Mouse (Mus musculus): ENCODE data around the gene Itgb6. TPM values are rescaled to one million over a fixed set of nuclear protein-coding genes. Genes with fewer than 3 reads are reported as not detected.

Itgb6 gene
- total RNA-seq, 2 experiments from 2014 or later: 16.8 to 21.5 TPM

- no peak for DNase-seq
- intact Hi-C loops (cut with DNase I): no loop called here
Measured at GRCm38 (mm10) chr2:60685973-60686372, 36.5 kb downstream of the Itgb6 start.

- no peak for DNase-seq
- intact Hi-C loops (cut with DNase I): no loop called here
Measured at GRCm38 (mm10) chr2:60684168-60684567, 38.3 kb downstream of the Itgb6 start.

- no peak for DNase-seq
- intact Hi-C loops (cut with DNase I): no loop called here
Measured at GRCm38 (mm10) chr2:60682554-60682953, 39.9 kb downstream of the Itgb6 start.

GRCm38 (mm10) chr2:60674413-60674812, 48.0 kb downstream of the Itgb6 start:
- no peak for DNase-seq
- intact Hi-C loops (cut with DNase I): no loop called here

- DNase-seq: no peak
- intact Hi-C loops (cut with DNase I): no loop called here
Measured at GRCm38 (mm10) chr2:60672973-60673954, 49.2 kb downstream of the Itgb6 start.

GRCm38 (mm10) chr2:60671215-60671614, 51.2 kb downstream of the Itgb6 start:
- no peak for DNase-seq
- intact Hi-C loops (cut with DNase I): no loop called here

GRCm38 (mm10) chr2:60663071-60663470, 59.4 kb downstream of the Itgb6 start:
- no peak for DNase-seq
- intact Hi-C loops (cut with DNase I): no loop called here

GRCm38 (mm10) chr2:60659993-60660392, 62.5 kb downstream of the Itgb6 start:
- no peak for DNase-seq
- intact Hi-C loops (cut with DNase I): no loop called here

GRCm38 (mm10) chr2:60658992-60659391, 63.5 kb downstream of the Itgb6 start:
- intact Hi-C loops (cut with DNase I): no loop called here
- peak in 1 of 2 experiments; percentile 15 for DNase-seq

- DNase-seq: no peak
- intact Hi-C loops (cut with DNase I): no loop called here
Measured at GRCm38 (mm10) chr2:60654828-60655227, 67.6 kb downstream of the Itgb6 start.

- intact Hi-C loops (cut with DNase I): no loop called here
- DNase-seq: no peak
Measured at GRCm38 (mm10) chr2:60650155-60650554, 72.3 kb downstream of the Itgb6 start.

- no peak for DNase-seq
- intact Hi-C loops (cut with DNase I): no loop called here
Measured at GRCm38 (mm10) chr2:60647650-60648049, 74.8 kb downstream of the Itgb6 start.

GRCm38 (mm10) chr2:60646583-60646982, 75.9 kb downstream of the Itgb6 start:
- DNase-seq: no peak
- intact Hi-C loops (cut with DNase I): no loop called here

- intact Hi-C loops (cut with DNase I): no loop called here
- no peak for DNase-seq
Measured at GRCm38 (mm10) chr2:60643406-60643805, 79.0 kb downstream of the Itgb6 start.

GRCm38 (mm10) chr2:60642606-60643005, 79.8 kb downstream of the Itgb6 start:
- DNase-seq: no peak
- intact Hi-C loops (cut with DNase I): no loop called here

- intact Hi-C loops (cut with DNase I): no loop called here
- no peak for DNase-seq
Measured at GRCm38 (mm10) chr2:60640342-60640672, 82.1 kb downstream of the Itgb6 start.

GRCm38 (mm10) chr2:60639617-60640341, 82.7 kb downstream of the Itgb6 start:
- intact Hi-C loops (cut with DNase I): no loop called here

GRCm38 (mm10) chr2:60636910-60637761, 85.3 kb downstream of the Itgb6 start:
- intact Hi-C loops (cut with DNase I): no loop called here
- DNase-seq: no peak

More at GRCm38 (mm10) chr2:60639617-60640341, 82.7 kb downstream of the Itgb6 start:
- DNase-seq: no peak

- intact Hi-C loops (cut with DNase I): no loop called here
- DNase-seq: no peak
Measured at GRCm38 (mm10) chr2:60636481-60636880, 86.0 kb downstream of the Itgb6 start.

- intact Hi-C loops (cut with DNase I): no loop called here
- DNase-seq: no peak
Measured at GRCm38 (mm10) chr2:60636038-60636437, 86.4 kb downstream of the Itgb6 start.

GRCm38 (mm10) chr2:60632791-60633190, 89.7 kb downstream of the Itgb6 start:
- intact Hi-C loops (cut with DNase I): no loop called here
- DNase-seq: no peak
